Mouse (Mus musculus) cerebellum, adult 2 months (tissue): ENCODE data around the gene Zfp472.

Source experiments
- CTCF ChIP-seq: fragments of 200-500 bp; IDR thresholded peaks from 2 replicates; pipeline ENCODE4 v1.5.1; 2011; ENCODE audit warnings: low read depth, mild to moderate bottlenecking, control low read depth, low read length, moderate library complexity, borderline replicate concordance; ENCODE audit not compliant: insufficient read depth
- POLR2A ChIP-seq: fragments of 200-500 bp; IDR thresholded peaks from 2 replicates; pipeline ENCODE4 v1.6.1; 2011; ENCODE audit warnings: low read length, control low read depth, borderline replicate concordance; ENCODE audit not compliant: insufficient read depth

GRCm38 (mm10) chr17:32998492-32998891 is 32.9 kb downstream of the Zfp472 start:
- TF ChIP-seq CTCF: no peak
- TF ChIP-seq POLR2A: no peak
